Mouse (Mus musculus) hindbrain, embryonic 12.5 days (tissue): ENCODE results near the gene Sars2. TPM values are rescaled to one million over a fixed set of nuclear protein-coding genes. Genes with fewer than 3 reads are reported as not detected.
A peak's percentile ranks its signal among the peaks of the same experiment; 100 is the strongest.

ENCODE experiments used
- ATAC-seq: fragments of 200-750 bp; cut with Nextera tagmentation; 2 replicates; pipeline ENCODE4 v1.8.0; 2017; ENCODE audit warnings: moderate TSS enrichment; ENCODE audit not compliant: low FRiP score
- H3K27ac ChIP-seq: fragments of 300-500 bp; sonication (generic); 2 replicates; pipeline ENCODE4 v1.5.1; 2016; ENCODE audit warnings: mild to moderate bottlenecking
- H3K27me3 ChIP-seq: fragments of 300-500 bp; sonication (generic); 2 replicates; pipeline ENCODE4 v1.6.1; 2016; ENCODE audit warnings: mild to moderate bottlenecking
- H3K36me3 ChIP-seq: fragments of 300-500 bp; sonication (generic); 2 replicates; pipeline ENCODE4 v1.6.1; 2016; ENCODE audit warnings: mild to moderate bottlenecking
- H3K4me1 ChIP-seq: fragments of 300-500 bp; sonication (generic); 2 replicates; pipeline ENCODE4 v1.6.1; 2016
- H3K4me2 ChIP-seq: fragments of 300-500 bp; sonication (generic); replicated peaks from 2 replicates; pipeline ENCODE4 v1.6.1; 2016; ENCODE audit warnings: mild to moderate bottlenecking
- H3K4me3 ChIP-seq: fragments of 300-500 bp; sonication (generic); 2 replicates; pipeline ENCODE4 v1.5.1; 2016; ENCODE audit warnings: mild to moderate bottlenecking
- H3K9ac ChIP-seq: fragments of 300-500 bp; sonication (generic); 2 replicates; pipeline ENCODE4 v1.6.1; 2016; ENCODE audit warnings: mild to moderate bottlenecking, moderate library complexity
- H3K9me3 ChIP-seq: fragments of 300-500 bp; sonication (generic); replicated peaks from 2 replicates; pipeline ENCODE4 v1.6.1; 2016; ENCODE audit warnings: mild to moderate bottlenecking
- WGBS: fragments of 180-500 bp; shearing (Covaris S2); methylation state at CpG from one replicate; pipeline ENCODE4 v1.1.7; 2016; 5-methylcytosine and 5-hydroxymethylcytosine counted together
- polyA plus RNA-seq: library from polyadenylated mRNA; unstranded; fragments of >200 nt; fragmentation: Nextera tagmentation; extraction: Ambion mirVana; gene quantifications from 2 replicates; pipeline ENCODE4 v1.2.1, GENCODE M21; 2016

Gene Sars2
- polyA plus RNA-seq, 1 experiment from 2014 or later = 25.7 TPM

GRCm38 (mm10) chr7:28732341-28733142, 9.2 kb upstream of the Sars2 start:
- Histone ChIP-seq H3K27me3 (peaks cover 16% of the 10 kb centered on the region), H3K36me3 (peaks cover 9% of the 10 kb centered on the region), H3K27ac (no peak overlapping the region), H3K4me2 (peak overlapping the region; percentile 62), H3K4me3 (peak overlapping the region; percentile 38), H3K9ac (peak overlapping the region; percentile 46), H3K9me3 (peaks cover 10% of the 10 kb centered on the region), H3K4me1 (peaks cover 8% of the 10 kb centered on the region)
- peak; percentile 78 for ATAC-seq
- 3% methylated on average over 58 of the region's 58 CpGs for WGBS

GRCm38 (mm10) chr7:28733211-28733610, 8.6 kb upstream of the Sars2 start:
- H3K27me3 ChIP-seq = peaks cover 16% of the 10 kb centered on the region
- peaks cover 10% of the 10 kb centered on the region for H3K9me3 ChIP-seq
- H3K36me3 ChIP-seq = peaks cover 15% of the 10 kb centered on the region
- H3K4me3 ChIP-seq = peak overlapping the region; percentile 38
- peak overlapping the region; percentile 62 for H3K4me2 ChIP-seq
- no peak overlapping the region for H3K27ac ChIP-seq
- H3K4me1 ChIP-seq = peaks cover 8% of the 10 kb centered on the region
- no peak overlapping the region for H3K9ac ChIP-seq
- 5% methylated on average over 11 of the region's 11 CpGs for WGBS
- 0 out of 2 replicates have a peak, but pooled peaks have one; percentile 17 for ATAC-seq

GRCm38 (mm10) chr7:28735701-28736100, 6.1 kb upstream of the Sars2 start:
- 86% methylated on average over 6 of the region's 6 CpGs for WGBS
- Histone ChIP-seq H3K4me3 (no peak overlapping the region), H3K9ac (no peak overlapping the region), H3K27me3 (peaks cover 16% of the 10 kb centered on the region), H3K36me3 (peaks cover 30% of the 10 kb centered on the region), H3K9me3 (peaks cover 10% of the 10 kb centered on the region), H3K27ac (no peak overlapping the region), H3K4me2 (no peak overlapping the region), H3K4me1 (peaks cover 8% of the 10 kb centered on the region)
- no peak for ATAC-seq

GRCm38 (mm10) chr7:28739829-28740228, 2.0 kb upstream of the Sars2 start:
- Histone ChIP-seq H3K9me3 (no peaks in the 10 kb centered on the region), H3K4me1 (peaks cover 13% of the 10 kb centered on the region), H3K27me3 (no peaks in the 10 kb centered on the region), H3K36me3 (peaks cover 35% of the 10 kb centered on the region), H3K9ac (no peak overlapping the region), H3K4me3 (no peak overlapping the region), H3K4me2 (no peak overlapping the region), H3K27ac (no peak overlapping the region)
- no peak for ATAC-seq
- 97% methylated on average over 21 of the region's 21 CpGs for WGBS

GRCm38 (mm10) chr7:28740949-28741348, 843 bp upstream of the Sars2 start:
- no peak for ATAC-seq
- Histone ChIP-seq H3K9ac (peak overlapping the region; percentile 86), H3K4me3 (peak overlapping the region; percentile 56), H3K4me2 (peak overlapping the region; percentile 91), H3K36me3 (peaks cover 42% of the 10 kb centered on the region), H3K4me1 (peaks cover 13% of the 10 kb centered on the region), H3K27me3 (no peaks in the 10 kb centered on the region), H3K9me3 (no peaks in the 10 kb centered on the region), H3K27ac (peak overlapping the region; percentile 26; the same call in 1 of the 2 replicates)
- WGBS = 45% methylated on average over 9 of the region's 9 CpGs

- H3K4me3 ChIP-seq = peak overlapping the region; percentile 56
- H3K4me1 ChIP-seq = peaks cover 13% of the 10 kb centered on the region
- no peaks in the 10 kb centered on the region for H3K27me3 ChIP-seq
- peak overlapping the region; percentile 86 for H3K9ac ChIP-seq
- H3K27ac ChIP-seq = peak overlapping the region; percentile 26; the same call in 1 of the 2 replicates
- ATAC-seq = peak; percentile 36
- no peaks in the 10 kb centered on the region for H3K9me3 ChIP-seq
- H3K4me2 ChIP-seq = peak overlapping the region; percentile 91
- WGBS = 1% methylated on average over 13 of the region's 13 CpGs
- H3K36me3 ChIP-seq = peaks cover 46% of the 10 kb centered on the region
Observed at GRCm38 (mm10) chr7:28741368-28741708, 454 bp upstream of the Sars2 start.

- ATAC-seq = no peak
- Histone ChIP-seq H3K27me3 (no peaks in the 10 kb centered on the region), H3K36me3 (peaks cover 39% of the 10 kb centered on the region), H3K4me1 (no peaks in the 10 kb centered on the region), H3K9ac (no peak overlapping the region), H3K4me2 (no peak overlapping the region), H3K9me3 (no peaks in the 10 kb centered on the region), H3K4me3 (no peak overlapping the region), H3K27ac (no peak overlapping the region)
- WGBS = 91% methylated on average over 7 of the region's 7 CpGs
Observed at GRCm38 (mm10) chr7:28749935-28750334, 8.1 kb downstream of the Sars2 start.

- no peak within 1 kb of the TSS for H3K9ac ChIP-seq
- peaks cover 13% of the 10 kb centered on the region for H3K27me3 ChIP-seq
- H3K9me3 ChIP-seq = no peaks in the 10 kb centered on the region
- peaks cover 5% of the 10 kb centered on the region; the same call in 1 of the 2 replicates for H3K4me1 ChIP-seq
- peak within 1 kb of the TSS; percentile 45 for H3K4me2 ChIP-seq
- H3K27ac ChIP-seq = no peak within 1 kb of the TSS
- peak; percentile 40; the same call in 1 of the 2 replicates for ATAC-seq
- WGBS = 5% methylated on average over 17 of the region's 17 CpGs
- peaks cover 40% of the 10 kb centered on the region for H3K36me3 ChIP-seq
- peak within 1 kb of the TSS; percentile 14; the same call in 1 of the 2 replicates for H3K4me3 ChIP-seq
Observed at GRCm38 (mm10) chr7:28756079-28756478, 14.3 kb downstream of the Sars2 start, which contains the start of gene Ccer2. Gene Ccer2 (plus strand): TSS chr7:28756174.

- Histone ChIP-seq H3K27ac (no peak overlapping the region), H3K9me3 (no peaks in the 10 kb centered on the region), H3K4me2 (no peak overlapping the region), H3K36me3 (peaks cover 39% of the 10 kb centered on the region), H3K9ac (no peak overlapping the region), H3K4me1 (peaks cover 5% of the 10 kb centered on the region; the same call in 1 of the 2 replicates), H3K4me3 (no peak overlapping the region), H3K27me3 (peaks cover 13% of the 10 kb centered on the region)
- WGBS = 83% methylated on average over 13 of the region's 13 CpGs
- ATAC-seq = no peak
Observed at GRCm38 (mm10) chr7:28758623-28759022, 16.8 kb downstream of the Sars2 start.

- H3K4me2 ChIP-seq = no peak overlapping the region
- H3K27me3 ChIP-seq = peaks cover under 1% of the 10 kb centered on the region; the same call in 1 of the 2 replicates
- no peaks in the 10 kb centered on the region for H3K9me3 ChIP-seq
- peaks cover 39% of the 10 kb centered on the region for H3K36me3 ChIP-seq
- ATAC-seq = no peak
- no peak overlapping the region for H3K27ac ChIP-seq
- no peak overlapping the region for H3K9ac ChIP-seq
- H3K4me3 ChIP-seq = no peak overlapping the region
- 94% methylated on average over 9 of the region's 9 CpGs for WGBS
- peaks cover 10% of the 10 kb centered on the region for H3K4me1 ChIP-seq
Observed at GRCm38 (mm10) chr7:28761907-28762306, 20.1 kb downstream of the Sars2 start.

- peak overlapping the region; percentile 64 for H3K4me3 ChIP-seq
- H3K9me3 ChIP-seq = no peaks in the 10 kb centered on the region
- 89% methylated on average over 6 of the region's 6 CpGs for WGBS
- H3K27ac ChIP-seq = no peak overlapping the region
- no peak overlapping the region for H3K9ac ChIP-seq
- H3K27me3 ChIP-seq = no peaks in the 10 kb centered on the region
- H3K36me3 ChIP-seq = peaks cover 15% of the 10 kb centered on the region
- peak overlapping the region; percentile 57 for H3K4me2 ChIP-seq
- ATAC-seq = no peak
- H3K4me1 ChIP-seq = peaks cover 23% of the 10 kb centered on the region
Observed at GRCm38 (mm10) chr7:28765211-28765610, 23.4 kb downstream of the Sars2 start.

GRCm38 (mm10) chr7:28766173-28766879, 24.5 kb downstream of the Sars2 start, which contains the start of gene Sirt2:
Gene Sirt2 (plus strand): TSS chr7:28766735.
- peak; percentile 99 for ATAC-seq
- WGBS = under 1% methylated on average over 45 of the region's 45 CpGs
- Histone ChIP-seq H3K27ac (no peak within 1 kb of the TSS), H3K9ac (peak within 1 kb of the TSS; percentile 84), H3K36me3 (peaks cover 5% of the 10 kb centered on the region), H3K4me1 (peaks cover 23% of the 10 kb centered on the region), H3K4me2 (peak within 1 kb of the TSS; percentile 75), H3K4me3 (peak within 1 kb of the TSS; percentile 64), H3K27me3 (no peaks in the 10 kb centered on the region), H3K9me3 (no peaks in the 10 kb centered on the region)
